Mouse (Mus musculus) stomach, embryonic 14.5 days (tissue): ENCODE results near the gene Tns3. TPM values are rescaled to one million over a fixed set of nuclear protein-coding genes. Genes with fewer than 3 reads are reported as not detected.
"Not testable (repeated sequence)": the region's sequence is repeated elsewhere in the genome, so short reads cannot be mapped to it uniquely, and the experiment has no call there.

Experiments used
- ATAC-seq: fragments of 200-750 bp; cut with Nextera tagmentation; 2 replicates; pipeline ENCODE4 v1.8.0; 2017; ENCODE audit warnings: low read depth, moderate TSS enrichment; ENCODE audit not compliant: insufficient number of reproducible peaks, insufficient read depth, low FRiP score
- H3K27ac ChIP-seq: fragments of 300-500 bp; sonication (generic); 2 replicates; pipeline ENCODE4 v1.5.1; 2014; ENCODE audit warnings: mild to moderate bottlenecking, low read length, moderate library complexity, mixed read lengths
- H3K27me3 ChIP-seq: fragments of 300-500 bp; sonication (generic); 2 replicates; pipeline ENCODE4 v1.6.1; 2014; ENCODE audit warnings: low read length, control low read depth, mixed read lengths; ENCODE audit not compliant: control insufficient read depth, insufficient read depth
- H3K36me3 ChIP-seq: fragments of 300-500 bp; sonication (generic); 2 replicates; pipeline ENCODE4 v1.6.1; 2014; ENCODE audit warnings: mild to moderate bottlenecking, control low read depth, low read length, moderate library complexity, mixed read lengths; ENCODE audit not compliant: control insufficient read depth, insufficient read depth
- H3K4me1 ChIP-seq: fragments of 300-500 bp; sonication (generic); 2 replicates; pipeline ENCODE4 v1.6.1; 2014; ENCODE audit warnings: low read length, control low read depth, mixed read lengths; ENCODE audit not compliant: control insufficient read depth, insufficient read depth
- H3K4me2 ChIP-seq: fragments of 300-500 bp; sonication (generic); replicated peaks from 2 replicates; pipeline ENCODE4 v1.6.1; 2014; ENCODE audit warnings: low read depth, low read length, control low read depth
- H3K4me3 ChIP-seq: fragments of 300-500 bp; sonication (generic); 2 replicates; pipeline ENCODE4 v1.5.1; 2014; ENCODE audit warnings: low read depth, low read length, control low read depth
- H3K9ac ChIP-seq: fragments of 300-500 bp; sonication (generic); replicated peaks from 2 replicates; pipeline ENCODE4 v1.6.1; 2014; ENCODE audit warnings: low read depth, mild to moderate bottlenecking, control low read depth, low read length, moderate library complexity, mixed read lengths
- H3K9me3 ChIP-seq: fragments of 300-500 bp; sonication (generic); 2 replicates; pipeline ENCODE4 v1.6.1; 2016; ENCODE audit warnings: low read depth, low read length, control low read depth; ENCODE audit not compliant: control insufficient read depth
- WGBS: fragments of 180-500 bp; shearing (Covaris S2); extraction: QIAGEN DNeasy Blood & Tissue Kit; methylation state at CpG from one replicate; pipeline ENCODE4 v1.1.7; 2014; 5-methylcytosine and 5-hydroxymethylcytosine counted together
- polyA plus RNA-seq: library from polyadenylated mRNA; unstranded; fragments of >200 nt; fragmentation: Nextera tagmentation; extraction: Ambion mirVana; gene quantifications from 2 replicates; pipeline ENCODE4 v1.2.1, GENCODE M21; 2014

Tns3 gene
- polyA plus RNA-seq, 1 experiment from 2014 or later, result 31.2 TPM

DNA sequence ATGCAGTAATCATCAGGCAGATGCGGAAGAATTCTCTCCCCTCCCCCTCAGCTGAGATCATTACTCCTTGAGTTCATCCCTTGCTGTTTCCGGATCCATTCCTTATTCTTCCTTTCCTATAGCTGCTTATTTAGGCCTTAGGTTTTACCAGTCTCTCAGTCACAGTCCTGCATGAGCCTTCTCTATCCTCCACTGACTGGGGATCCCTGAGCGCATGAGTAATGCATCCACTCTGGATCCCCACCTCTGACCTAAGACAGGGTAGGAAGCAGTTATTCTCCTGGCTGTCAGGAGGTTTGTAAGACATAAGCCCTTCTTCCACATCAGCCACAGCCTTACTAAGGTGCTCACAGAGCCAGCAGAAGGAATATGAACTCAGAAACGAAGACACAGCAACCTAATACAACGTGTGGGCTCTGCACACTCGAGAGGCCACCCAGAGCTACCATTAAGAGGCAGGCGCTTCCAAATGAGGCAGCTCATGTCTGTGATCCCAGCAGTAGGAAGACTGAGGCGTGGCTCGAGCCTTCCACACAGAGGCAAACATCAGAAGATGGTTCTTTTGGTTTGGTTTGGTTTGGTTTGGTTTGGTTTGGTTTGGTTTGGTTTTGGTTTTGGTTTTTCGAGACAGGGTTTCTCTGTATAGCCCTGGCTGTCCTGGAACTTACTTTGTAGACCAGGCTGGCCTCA is 38.3 kb downstream of the Tns3 start:
- no peak overlapping the region for H3K9ac ChIP-seq
- H3K4me1 ChIP-seq, result peaks cover 38% of the 10 kb centered on the region
- H3K27ac ChIP-seq, result peak overlapping the region; percentile 44; the same call in 1 of the 2 replicates
- 47% methylated on average over 10 of the region's 10 CpGs for WGBS
- no peaks in the 10 kb centered on the region for H3K27me3 ChIP-seq
- H3K4me3 ChIP-seq, result no peak overlapping the region
- H3K4me2 ChIP-seq, result no peak overlapping the region
- H3K9me3 ChIP-seq, result no peaks in the 10 kb centered on the region
- no peaks in the 10 kb centered on the region for H3K36me3 ChIP-seq
- no peak for ATAC-seq

DNA sequence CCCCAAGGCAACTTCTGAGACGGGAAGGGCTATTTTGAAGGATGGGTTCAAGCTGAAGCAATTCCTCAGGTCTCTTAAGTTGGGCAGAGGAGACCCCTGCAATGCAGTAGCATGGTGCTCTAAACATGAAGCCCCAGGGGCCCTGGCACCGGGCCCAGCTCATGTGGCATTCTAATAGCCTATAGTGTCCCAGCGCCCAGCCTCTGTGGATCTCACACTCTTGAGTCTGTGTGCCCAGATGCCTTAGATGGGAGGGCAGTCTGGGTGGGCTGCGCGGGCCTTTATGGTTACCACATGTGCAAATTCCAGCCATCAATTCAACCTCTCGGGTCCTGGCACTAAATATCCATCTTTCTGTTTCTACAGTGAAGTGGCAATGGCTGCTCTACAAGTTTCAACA is 38.9 kb downstream of the Tns3 start:
- Histone ChIP-seq H3K27ac (no peak overlapping the region; the same call in 1 of the 2 replicates), H3K4me3 (no peak overlapping the region), H3K4me2 (peak overlapping the region; percentile 100; the same call in 1 of the 2 replicates), H3K9ac (no peak overlapping the region), H3K36me3 (no peaks in the 10 kb centered on the region), H3K4me1 (peaks cover 40% of the 10 kb centered on the region), H3K9me3 (no peaks in the 10 kb centered on the region), H3K27me3 (no peaks in the 10 kb centered on the region)
- no peak for ATAC-seq
- WGBS, result 47% methylated on average over 6 of the region's 6 CpGs

DNA sequence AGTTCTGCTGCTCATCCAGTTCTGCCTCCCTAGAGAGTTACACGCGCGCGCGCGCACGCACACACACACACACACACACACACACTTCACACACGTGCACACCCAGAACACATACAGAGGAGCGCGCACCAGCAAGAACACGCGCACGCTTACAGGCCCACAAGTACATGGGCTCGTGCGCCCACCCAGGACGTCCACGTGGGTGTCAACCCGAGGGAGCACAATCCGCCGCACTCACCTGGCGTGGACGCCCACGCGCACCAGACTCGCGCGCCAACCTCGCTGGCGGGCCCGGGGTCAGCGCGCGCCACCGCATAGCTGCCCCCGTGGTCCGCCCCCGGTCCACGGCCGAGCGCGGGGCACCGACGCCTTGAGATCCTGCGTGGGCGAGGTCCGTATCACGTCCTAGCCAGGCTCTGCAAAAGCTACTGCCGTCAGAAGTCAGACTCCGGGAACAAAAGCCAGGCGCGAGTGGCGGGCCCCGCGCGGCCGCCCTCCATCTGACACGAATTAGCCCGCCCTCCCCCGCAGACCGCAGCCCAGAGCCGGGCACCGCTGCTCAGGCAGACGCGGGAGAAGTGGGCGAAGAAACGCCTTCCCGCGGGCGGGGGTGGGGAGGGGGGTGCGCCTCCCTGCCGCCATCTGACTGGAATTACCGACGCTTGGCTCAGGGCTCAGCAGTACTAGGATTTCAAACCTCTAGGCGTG is 40.0 kb downstream of the Tns3 start:
- peak overlapping the region; percentile 70 for H3K4me3 ChIP-seq
- no peaks in the 10 kb centered on the region for H3K9me3 ChIP-seq
- under 1% methylated on average over 74 of the region's 74 CpGs for WGBS
- H3K36me3 ChIP-seq, result no peaks in the 10 kb centered on the region
- peak overlapping the region; percentile 100 for H3K4me2 ChIP-seq
- ATAC-seq, result peak; percentile 61
- peaks cover 40% of the 10 kb centered on the region for H3K4me1 ChIP-seq
- no peaks in the 10 kb centered on the region for H3K27me3 ChIP-seq
- H3K27ac ChIP-seq, result peak overlapping the region; percentile 63; the same call in 1 of the 2 replicates
- H3K9ac ChIP-seq, result peak overlapping the region; percentile 78

- peak overlapping the region; percentile 78 for H3K9ac ChIP-seq
- peaks cover 40% of the 10 kb centered on the region for H3K4me1 ChIP-seq
- peak overlapping the region; percentile 100 for H3K4me2 ChIP-seq
- peak overlapping the region; percentile 70 for H3K4me3 ChIP-seq
- H3K36me3 ChIP-seq, result no peaks in the 10 kb centered on the region
- no peak; the same call in 1 of the 2 replicates for ATAC-seq
- peak overlapping the region; percentile 63; the same call in 1 of the 2 replicates for H3K27ac ChIP-seq
- 5% methylated on average over 20 of the region's 20 CpGs for WGBS
- no peaks in the 10 kb centered on the region for H3K9me3 ChIP-seq
- no peaks in the 10 kb centered on the region for H3K27me3 ChIP-seq
Observed at GRCm38 (mm10) chr11:8623852-8624178, 40.5 kb downstream of the Tns3 start.

- Histone ChIP-seq H3K4me2 (peak overlapping the region; percentile 100; the same call in 1 of the 2 replicates), H3K9me3 (no peaks in the 10 kb centered on the region), H3K36me3 (no peaks in the 10 kb centered on the region), H3K4me1 (peaks cover 40% of the 10 kb centered on the region), H3K27me3 (no peaks in the 10 kb centered on the region), H3K9ac (no peak overlapping the region), H3K27ac (no peak overlapping the region; the same call in 1 of the 2 replicates), H3K4me3 (peak overlapping the region; percentile 70; the same call in 1 of the 2 replicates)
- WGBS, result 59% methylated on average over 6 of the region's 6 CpGs
- ATAC-seq, result no peak
Observed at GRCm38 (mm10) chr11:8622668-8623067, 41.7 kb downstream of the Tns3 start.

GRCm38 (mm10) chr11:8619111-8619510 is 45.2 kb downstream of the Tns3 start:
- ATAC-seq, H3K9me3 ChIP-seq, H3K36me3 ChIP-seq, H3K9ac ChIP-seq, H3K27me3 ChIP-seq, H3K27ac ChIP-seq, H3K4me3 ChIP-seq, H3K4me2 ChIP-seq: not testable (repeated sequence)
- 90% methylated on average over 6 of the region's 7 CpGs for WGBS
- peaks cover 36% of the 10 kb centered on the region for H3K4me1 ChIP-seq

DNA sequence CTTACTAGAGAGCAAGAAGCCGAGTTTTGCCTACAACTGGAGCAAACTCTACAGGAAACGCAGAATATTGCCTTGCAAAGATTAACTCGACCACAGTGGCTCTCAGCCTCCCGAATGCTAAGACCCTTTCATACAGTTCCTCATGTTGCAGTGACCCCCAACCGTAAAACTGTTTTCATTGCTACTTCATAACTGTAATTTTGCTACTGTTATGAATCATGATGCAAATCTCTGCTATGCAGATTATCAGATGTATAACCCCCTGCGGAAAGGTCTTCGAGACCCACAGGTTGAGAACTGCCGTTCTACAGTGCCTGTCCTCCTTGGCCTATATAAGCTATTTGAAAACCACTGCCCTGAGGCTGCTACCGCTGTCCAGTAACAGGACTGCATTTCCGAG is 46.0 kb downstream of the Tns3 start:
- ATAC-seq, result no peak
- H3K9me3 ChIP-seq, result no peaks in the 10 kb centered on the region
- peaks cover 8% of the 10 kb centered on the region; the same call in 1 of the 2 replicates for H3K36me3 ChIP-seq
- H3K4me3 ChIP-seq, result no peak overlapping the region
- WGBS, result 65% methylated on average over 10 of the region's 10 CpGs
- peaks cover 35% of the 10 kb centered on the region for H3K4me1 ChIP-seq
- H3K27me3 ChIP-seq, result no peaks in the 10 kb centered on the region
- H3K27ac ChIP-seq, result no peak overlapping the region
- no peak overlapping the region for H3K4me2 ChIP-seq
- H3K9ac ChIP-seq, result no peak overlapping the region

GRCm38 (mm10) chr11:8615436-8615835 is 48.9 kb downstream of the Tns3 start:
- no peak overlapping the region for H3K4me2 ChIP-seq

More at GRCm38 (mm10) chr11:8615436-8615835, 48.9 kb downstream of the Tns3 start:
- peaks cover 20% of the 10 kb centered on the region; the same call in 1 of the 2 replicates for H3K36me3 ChIP-seq
- no peak overlapping the region for H3K9ac ChIP-seq
- H3K4me1 ChIP-seq, result peaks cover 19% of the 10 kb centered on the region
- no peak overlapping the region; the same call in 1 of the 2 replicates for H3K27ac ChIP-seq
- no peaks in the 10 kb centered on the region for H3K27me3 ChIP-seq
- 33% methylated on average over 12 of the region's 12 CpGs for WGBS
- no peak for ATAC-seq
- no peak overlapping the region for H3K4me3 ChIP-seq
- H3K9me3 ChIP-seq, result no peaks in the 10 kb centered on the region
